Mouse (Mus musculus): ENCODE measurements around the gene Cdk9.

Gene Cdk9

DNA sequence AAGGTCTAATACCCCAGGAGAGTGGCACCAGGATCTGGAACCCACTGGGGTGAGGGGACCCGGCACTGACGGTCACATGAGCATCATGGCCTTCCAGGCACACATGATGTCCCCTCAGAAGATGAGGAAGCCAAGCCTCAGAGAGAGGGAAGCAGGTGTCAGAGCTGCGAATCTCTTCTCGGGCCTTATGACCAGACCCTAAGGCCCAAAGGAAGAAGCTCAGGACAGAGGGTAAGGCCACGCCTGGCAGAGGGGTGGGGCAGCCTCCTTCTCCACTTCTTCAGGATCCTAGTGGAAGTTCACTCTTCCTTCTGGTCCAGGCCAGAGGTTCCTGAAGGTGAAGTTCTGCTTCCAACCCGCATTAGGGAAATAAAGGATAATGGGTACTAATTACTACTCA lies 19.8 kb upstream of the Cdk9 start:
- DNase-seq (ENCODE audit: low read depth): no peak

DNA sequence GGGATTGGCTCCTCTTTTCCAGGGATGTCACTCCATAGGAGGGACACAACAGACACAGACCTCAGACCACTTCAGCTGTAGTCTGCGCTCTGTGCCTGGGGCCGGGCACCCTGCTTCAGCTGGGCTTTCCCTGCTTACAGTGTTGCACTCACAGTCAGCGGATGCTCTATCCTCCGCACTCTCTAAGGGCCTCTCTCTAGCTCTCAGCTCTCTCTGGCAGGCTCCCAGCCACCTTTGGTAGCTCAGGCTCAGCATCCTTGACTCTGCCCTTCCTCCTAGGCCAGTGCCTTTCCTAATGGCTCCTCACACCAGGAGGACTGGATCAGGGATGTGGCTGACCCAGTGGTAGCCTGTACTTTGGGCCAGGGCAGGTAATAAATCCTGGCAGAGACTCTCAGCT lies 19.0 kb upstream of the Cdk9 start:
- DNase-seq (ENCODE audit: low read depth): no peak

DNA sequence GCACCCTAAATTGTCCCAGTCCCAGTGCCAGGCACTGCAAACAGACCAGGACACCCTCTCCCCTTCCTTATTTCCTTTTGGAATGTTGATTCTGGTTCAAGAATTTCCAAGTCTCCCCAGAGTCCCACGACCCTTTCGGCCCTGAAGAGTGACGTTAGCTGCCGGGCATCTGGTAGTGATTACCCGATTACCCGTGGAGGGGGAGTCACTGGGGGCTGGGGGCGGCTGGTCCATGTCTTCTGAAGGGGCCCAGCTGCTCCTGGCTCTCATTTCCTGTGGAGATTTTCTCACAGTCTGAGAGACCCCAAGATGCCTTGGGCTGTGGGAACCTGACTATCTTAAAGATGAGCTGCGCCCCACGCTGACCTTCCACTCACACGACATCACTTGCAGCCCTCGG lies 18.0 kb upstream of the Cdk9 start:
- DNase-seq (ENCODE audit: low read depth): peak; percentile 62

DNA sequence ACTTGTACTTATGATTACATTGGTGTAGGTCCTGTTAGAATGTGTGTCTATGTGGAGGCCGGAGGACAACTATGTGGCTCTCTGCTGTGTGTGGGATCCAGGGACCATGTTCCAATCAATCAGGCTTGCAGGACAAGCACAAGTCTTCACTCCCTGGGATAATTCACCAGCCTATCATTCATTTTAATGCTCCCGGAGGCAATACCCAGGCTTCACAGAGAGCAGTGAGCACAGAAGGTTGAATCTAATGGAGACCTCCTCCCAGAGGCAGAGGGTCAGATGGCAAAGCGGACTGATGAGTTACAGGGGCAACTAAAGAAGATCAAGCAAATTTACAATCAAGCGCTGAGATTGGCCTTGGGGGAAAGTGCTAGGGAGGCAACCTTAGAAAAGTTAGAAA lies 16.7 kb upstream of the Cdk9 start:
- DNase-seq (ENCODE audit: low read depth): no peak

DNA sequence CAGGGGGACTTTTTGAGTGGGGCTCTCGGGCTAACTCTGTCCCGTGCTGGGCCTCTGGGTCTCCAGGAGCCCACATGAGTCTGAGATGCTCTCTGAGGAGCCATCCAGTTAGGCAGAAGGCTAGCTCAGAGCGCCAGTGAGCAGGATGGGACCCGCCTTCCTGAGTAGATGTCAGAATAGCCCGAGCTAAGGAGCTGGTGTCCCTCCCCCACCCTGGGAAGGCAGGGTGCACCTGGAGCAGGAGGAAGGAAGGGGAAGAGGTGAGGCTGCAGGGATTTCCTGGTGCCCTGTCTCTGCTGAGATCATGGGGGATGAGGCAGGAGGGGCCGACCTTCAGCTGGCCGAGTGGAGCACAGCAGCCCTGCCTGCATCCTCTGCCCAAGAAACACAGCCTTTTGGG lies 15.6 kb upstream of the Cdk9 start:
- DNase-seq (ENCODE audit: low read depth): no peak

DNA sequence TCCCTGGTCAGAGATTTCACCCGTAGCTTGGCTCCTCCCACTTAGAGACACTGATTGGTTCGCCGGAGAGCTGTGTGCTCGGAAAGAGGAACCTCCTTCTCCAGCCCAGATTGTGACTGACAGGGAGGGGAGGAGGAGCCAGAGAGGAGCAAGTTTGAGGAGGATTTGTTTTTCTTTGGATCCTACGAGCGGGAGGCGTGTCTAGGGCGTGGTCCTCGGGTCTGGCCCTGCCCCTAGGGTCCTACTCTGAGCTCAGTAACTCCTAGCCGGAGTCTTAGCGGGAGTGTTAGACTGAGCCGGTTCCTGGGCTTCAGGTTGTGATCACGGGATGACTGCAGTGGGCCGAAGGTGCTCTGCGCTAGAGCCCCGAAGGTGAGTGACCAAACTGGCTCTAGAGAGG lies 14.6 kb upstream of the Cdk9 start:
- peak; percentile 96 for DNase-seq (ENCODE audit: low read depth)

DNA sequence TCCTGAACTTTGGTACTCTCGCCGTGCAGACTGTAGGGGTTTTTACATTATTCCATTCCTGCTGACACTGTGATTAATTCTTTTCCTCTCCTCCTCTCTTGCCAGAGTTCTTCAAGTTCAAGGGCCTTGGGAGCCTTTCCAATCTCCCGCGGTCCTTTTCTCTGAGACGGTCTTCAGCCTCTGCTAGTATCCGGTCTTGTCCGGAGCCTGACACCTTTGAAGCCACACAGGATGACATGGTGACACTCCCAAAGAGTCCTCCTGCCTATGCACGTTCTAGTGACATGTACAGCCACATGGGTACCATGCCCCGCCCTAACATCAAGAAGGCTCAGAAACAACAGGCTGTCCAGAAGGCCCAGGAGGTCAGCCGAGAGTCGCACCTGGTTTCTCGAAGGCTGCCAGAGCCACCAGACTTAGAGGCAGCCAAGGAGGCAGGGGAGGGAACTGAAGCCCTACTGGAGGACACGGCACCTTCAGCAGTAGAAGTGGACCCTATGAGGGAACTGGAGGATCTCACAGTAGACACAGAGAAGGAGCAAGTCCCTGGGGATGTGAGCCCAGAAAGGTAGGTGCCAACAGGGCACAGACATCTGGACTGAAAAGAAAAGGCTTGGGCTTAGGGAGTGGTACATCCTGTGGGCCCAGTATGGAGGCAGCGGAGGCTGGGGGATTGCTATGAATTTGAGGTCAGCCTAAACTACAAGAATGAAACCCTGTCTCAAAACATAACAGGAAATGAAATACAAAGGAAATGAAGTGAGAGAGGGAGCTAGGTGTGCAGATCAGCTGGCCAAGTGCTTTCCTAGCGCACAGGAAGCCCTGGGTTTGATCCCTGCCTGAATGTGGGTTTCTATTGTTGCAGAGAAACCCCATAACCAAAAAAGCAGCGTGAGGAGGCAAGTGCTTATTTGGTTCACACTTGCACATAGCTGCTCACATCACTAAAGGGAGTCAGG lies 12.2 kb upstream of the Cdk9 start:
- DNase-seq (ENCODE audit: low read depth): no peak

DNA sequence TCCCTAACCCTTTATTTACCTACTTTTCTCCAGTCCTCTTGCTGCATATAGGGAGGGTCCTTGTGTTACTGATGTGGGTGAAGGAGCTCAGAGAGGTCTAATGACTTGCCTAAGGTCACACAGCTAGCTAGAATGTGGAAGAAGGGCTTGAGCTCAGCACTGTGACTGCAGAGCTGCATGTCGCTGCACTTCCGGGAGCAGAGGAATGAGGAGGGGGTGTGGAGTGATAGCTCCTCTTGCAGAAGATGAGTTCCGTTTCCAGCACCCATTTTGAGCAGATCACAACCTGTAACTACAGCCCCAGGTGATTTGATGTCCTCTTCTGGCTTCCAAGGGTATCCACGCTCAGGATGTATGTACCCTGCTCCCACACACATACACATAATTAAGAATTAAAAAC lies 11.3 kb upstream of the Cdk9 start:
- DNase-seq (ENCODE audit: low read depth): no peak

DNA sequence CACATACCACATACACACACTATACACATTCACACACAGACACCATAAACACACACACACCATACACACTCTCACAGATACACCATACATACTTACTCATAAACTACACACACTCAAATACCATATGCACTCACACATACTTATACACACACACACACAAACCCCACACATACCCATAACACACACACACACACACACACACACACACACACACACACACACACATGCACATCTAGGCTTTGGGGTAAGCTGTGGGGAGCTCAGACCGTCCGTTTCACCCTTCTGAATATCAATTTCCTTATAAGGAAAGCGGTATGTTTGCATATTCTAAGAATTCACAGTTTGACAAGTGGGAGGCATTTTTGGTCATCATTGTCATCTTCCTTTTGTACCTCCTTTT lies 9.7 kb upstream of the Cdk9 start:
- DNase-seq (ENCODE audit: low read depth): no peak

DNA sequence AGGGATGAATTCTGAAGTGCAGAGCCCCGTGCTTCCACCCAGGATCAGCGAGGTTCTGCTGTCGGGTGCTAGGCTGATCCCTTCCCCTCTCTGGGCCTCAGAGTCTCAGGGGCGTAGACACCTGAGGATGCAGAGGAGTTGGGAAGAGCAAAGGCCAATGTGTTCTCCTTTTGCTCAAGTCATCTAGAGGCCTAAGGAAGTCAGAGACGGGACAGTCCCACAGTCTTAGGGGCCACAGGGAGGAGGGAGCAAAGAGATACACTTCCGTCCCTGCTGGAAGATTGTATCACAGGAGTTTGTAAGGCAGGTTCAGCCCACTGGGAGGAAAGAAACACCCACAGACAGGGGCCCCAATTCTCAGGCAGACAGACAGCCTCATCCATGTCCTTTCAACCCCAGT lies 9.2 kb upstream of the Cdk9 start:
- DNase-seq (ENCODE audit: low read depth): no peak

DNA sequence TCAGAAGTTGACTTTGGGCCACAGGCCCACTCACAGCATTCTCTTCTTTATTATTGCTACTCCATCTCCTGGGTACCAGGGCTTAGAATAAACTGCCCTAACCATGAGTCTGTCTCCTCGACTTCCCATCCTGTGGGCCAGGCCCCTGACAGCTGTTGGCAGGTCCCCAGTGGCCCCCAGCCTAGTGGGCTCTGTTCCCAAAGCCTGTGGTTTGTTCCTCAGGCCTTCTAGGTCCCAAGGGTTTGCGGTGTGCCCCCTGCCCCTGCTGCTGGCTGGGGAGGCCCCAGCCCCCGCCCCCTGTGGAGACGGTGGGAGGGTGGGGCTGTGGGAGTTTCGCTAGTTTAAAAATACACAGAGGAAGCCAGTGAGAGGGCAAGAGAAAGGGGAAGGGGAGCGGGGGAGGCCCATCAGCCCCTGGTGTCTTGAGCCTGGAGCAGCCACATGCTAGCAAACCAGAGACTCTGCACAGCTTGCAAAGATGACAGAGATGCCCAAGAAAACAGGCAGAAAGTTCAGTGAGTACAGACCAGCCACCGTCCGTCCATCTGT lies 7.9 kb upstream of the Cdk9 start, which contains the start of gene Sh2d3c:
TSS of gene Sh2d3c (plus strand) at position 375 of the 549 bp plus-strand sequence.
- DNase-seq (ENCODE audit: low read depth): peak; percentile 75

DNA sequence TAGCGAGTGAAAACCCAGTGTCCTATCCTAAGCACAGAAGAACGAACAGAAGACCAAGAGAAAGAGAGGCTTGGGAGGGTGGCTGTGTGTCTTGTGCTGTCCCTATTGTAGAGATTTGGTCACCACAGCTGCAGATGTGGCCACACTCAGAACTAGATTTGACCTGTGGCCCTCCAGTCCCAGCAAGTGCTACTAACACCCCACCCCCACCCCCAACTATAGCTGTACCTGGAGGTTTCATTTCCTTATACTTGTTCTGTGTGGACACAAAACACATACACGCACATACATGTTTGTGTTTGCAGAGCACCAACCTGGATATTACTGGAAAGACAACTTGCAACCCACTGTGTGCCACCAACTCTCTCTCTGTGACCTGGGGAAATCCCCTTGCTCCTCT lies 7.2 kb upstream of the Cdk9 start:
- DNase-seq (ENCODE audit: low read depth): no peak

DNA sequence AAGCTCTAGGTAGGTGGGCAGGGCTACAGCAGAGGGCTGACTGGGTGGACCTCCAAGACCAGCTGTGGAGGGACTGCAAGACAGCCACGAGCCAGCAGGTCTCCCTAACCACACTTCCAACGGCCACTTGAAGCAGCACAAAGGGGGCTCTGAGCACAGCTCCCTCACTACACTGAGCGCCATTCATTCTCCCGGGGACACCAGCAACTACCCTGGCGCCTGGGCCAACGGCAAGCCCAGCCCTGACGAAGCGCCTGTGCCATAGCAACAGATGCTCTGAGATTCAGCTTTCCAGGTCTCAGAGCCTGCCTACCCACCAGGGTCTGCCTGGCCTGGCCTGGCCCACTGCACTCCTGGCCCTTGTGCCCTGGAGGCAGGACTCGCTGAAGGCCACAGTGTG lies 5.9 kb upstream of the Cdk9 start:
- DNase-seq (ENCODE audit: low read depth): no peak

DNA sequence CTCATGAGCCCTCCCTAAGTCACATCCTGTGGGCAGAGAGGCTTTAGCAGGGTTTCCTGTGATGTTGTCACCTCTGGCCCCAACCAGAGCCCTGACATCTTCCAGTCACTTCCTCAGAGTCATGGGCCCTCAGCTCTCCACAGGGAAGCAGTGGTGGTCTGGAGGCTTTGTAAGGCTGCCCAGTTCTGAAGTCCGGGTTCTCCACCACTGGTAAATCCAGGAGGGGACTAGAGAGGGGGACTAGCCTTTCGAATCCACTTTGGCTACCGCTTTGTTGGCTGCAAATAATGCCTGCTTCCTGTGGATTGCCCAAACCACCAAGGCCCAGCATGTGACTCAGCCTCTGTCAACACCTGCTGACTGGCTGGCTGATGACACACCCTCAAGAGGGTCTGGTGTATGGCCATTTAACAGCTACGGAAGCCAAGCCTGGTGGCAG lies 2.1 kb upstream of the Cdk9 start:
- peak; percentile 76 for DNase-seq (ENCODE audit: low read depth)

DNA sequence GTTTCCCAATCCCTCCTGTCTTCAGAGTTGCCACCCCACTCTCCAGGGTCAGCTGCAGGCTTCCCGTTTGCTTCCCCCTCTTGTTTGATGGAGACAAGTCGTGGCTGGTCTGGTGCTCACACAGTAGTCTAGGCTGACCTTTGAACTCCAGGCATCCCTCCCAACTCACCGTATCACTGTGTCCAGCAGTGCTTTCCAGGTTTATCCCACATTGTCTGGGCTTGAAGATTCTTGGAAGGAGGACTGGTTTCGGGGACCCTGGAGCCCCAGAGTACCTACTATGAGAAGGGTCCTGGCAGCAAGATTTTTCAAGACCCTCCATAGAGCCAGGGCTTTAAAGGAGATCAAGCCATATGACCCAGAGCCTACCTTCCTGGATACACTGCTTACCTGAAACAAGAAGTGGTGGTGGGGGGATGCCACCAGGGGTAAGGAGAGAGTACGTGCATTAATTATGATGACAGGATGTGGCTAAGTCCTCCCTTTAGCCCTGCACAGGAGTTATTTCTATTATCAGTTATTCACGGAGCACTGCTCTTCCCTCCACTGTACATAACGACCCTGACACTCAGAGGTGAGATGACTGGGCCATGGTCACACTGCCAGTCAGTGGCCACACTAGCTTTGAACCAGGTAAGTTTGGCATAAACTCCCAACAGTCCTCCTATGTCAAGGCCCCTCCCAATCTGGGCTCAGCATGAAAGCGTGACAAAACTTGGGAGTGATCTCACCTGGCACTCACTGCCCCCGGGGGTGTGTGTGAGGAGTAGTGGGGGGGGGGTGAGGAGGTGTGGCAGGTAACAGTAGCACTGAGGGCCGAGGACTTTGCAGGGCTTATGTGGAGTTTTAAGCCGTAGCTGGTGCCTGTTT lies 1.5 kb upstream of the Cdk9 start:
- DNase-seq (ENCODE audit: low read depth): no peak

DNA sequence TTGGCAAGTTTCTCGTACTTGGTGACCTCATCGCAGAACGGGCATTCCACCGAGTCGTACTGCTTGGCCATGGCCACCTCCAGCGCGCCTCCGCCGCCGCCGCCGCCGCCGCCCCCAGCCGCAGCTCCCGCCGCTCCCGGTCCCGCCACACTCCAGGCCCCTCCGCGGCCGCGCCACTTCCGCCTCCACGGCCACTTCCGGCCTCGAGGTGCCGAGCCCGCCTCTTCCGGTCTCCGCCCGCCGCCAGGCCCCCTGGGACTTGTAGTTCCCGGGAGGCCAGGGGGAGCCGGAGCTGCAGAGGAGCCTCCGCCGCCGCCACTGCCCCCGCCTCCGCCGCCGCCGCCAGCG lies 316 bp downstream of the Cdk9 start:
- peak; percentile 96 for DNase-seq (ENCODE audit: low read depth)

DNA sequence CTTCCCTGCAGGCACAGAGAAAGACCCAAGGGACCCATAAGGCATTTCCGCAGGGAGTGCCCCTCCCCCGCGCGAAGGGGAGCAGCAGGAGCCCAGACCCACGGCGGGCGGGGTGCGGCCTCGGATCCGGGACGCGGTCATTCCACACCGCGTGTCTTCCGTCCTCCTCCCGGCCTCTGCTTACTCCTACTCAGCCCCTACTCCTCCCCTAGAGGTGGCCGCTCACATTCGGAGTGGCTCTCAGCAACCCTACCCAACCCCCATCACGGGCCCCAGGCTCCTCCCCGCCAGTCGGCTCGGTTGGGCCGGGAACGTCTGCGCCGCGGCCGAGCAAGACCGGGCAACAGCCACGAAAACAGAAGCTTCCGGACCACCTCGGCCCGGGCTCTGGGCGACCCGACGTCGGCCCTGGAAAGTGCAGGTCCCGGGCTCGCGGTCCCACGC lies 746 bp downstream of the Cdk9 start:
- DNase-seq (ENCODE audit: low read depth): peak; percentile 78

DNA sequence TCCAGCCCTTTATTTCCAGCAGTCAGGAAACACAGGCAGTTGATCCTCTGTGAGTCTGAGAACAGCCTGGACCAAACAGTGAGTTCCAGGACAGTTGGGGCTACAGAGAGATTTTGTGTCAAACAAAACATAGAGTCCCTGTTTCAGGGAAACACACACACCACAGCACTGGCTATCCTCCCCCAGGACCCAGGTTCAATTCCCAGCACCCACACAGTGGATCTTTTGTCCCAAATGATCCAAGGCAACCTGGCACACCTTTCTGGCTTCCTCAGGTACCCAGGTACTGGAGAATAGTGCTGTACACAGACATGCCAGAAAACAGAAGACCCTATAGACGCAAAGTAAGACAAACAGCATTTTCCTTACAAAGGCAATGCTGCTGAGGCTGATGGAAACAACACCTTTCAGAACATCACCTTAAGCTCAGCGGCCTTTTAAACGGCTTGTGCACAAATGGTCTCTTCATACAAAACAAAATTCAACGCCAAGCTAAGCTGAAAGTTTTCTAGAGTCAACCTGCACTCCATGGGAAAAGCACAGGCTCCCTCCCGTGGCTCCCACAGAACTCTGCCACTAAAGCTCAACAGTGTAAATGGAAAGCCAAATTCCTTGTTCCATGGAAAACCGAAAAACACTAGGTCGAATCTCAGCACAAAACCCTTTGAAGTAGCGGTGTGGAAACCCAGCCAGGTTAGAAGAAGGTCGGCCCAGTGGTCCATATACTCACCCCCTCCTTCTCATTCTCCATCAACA lies 1.4 kb downstream of the Cdk9 start:
- peak; percentile 46 for DNase-seq (ENCODE audit: low read depth)

DNA sequence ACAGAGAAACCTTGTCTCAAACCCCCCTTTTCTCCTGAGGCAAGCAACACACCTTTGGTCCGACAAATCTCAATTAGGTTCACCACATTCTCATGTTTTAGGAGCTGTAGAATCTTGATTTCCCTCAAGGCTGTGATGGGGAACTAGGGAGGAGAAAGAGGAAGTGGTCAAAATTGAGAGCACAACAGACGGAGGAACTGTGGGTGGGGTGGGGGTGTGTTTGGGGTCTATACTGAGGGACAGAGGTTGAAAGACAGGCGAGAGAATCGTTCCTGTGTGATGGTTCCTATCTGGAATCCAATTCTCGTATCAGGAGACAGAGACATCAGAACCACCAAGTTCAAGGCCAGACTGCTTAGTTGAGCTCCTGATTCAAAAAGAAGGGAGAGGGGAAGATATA lies 2.5 kb downstream of the Cdk9 start:
- no peak for DNase-seq (ENCODE audit: low read depth)

DNA sequence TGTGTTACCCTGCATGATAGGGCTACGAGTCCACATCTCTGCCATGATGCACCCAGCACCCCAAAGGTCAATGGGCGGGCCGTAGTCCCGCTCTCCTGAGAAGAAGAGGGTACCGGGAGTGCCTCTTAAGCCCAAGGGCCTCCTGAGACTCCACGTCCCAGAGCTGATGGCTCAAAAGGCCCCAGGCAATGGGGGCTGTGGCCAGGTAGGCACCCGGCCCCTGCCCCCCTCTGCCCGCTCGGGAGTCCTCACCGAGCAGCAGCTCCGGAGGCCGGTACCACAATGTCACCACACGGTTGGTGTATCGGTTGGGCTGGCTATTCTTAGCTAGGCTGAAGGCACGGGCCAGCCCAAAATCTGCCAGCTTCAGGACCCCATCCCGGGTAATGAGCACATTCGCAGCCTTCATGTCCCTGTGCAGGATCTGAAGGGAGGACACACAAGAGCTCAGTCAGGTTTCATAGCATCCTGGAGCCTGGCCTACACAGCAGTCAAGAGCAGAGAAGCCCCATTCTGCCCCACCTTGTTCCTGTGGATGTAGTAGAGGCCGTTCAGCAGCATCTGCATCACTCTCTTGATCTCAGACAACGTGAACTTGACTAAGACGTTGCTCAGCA lies 3.2 kb downstream of the Cdk9 start:
- DNase-seq (ENCODE audit: low read depth): no peak

DNA sequence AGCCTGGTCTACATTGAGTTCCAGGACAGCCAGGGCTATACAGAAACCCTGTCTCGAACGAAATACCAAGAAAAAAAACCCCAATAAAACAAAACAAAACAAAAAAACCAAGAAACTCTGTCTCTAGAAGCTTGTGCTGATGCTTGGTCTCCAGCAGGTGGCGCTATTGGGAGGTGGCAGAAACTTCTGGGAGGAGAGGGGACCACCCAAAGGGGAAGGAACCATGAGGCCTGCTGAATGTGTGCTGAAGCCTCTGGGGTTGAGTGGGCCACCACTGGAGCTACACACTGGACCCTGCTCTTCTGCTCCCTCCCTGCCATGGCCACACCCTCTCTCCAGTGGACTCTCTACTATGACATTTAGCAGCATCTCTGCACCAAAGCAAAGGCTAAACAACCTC lies 4.2 kb downstream of the Cdk9 start:
- peak; percentile 85 for DNase-seq (ENCODE audit: low read depth)

DNA sequence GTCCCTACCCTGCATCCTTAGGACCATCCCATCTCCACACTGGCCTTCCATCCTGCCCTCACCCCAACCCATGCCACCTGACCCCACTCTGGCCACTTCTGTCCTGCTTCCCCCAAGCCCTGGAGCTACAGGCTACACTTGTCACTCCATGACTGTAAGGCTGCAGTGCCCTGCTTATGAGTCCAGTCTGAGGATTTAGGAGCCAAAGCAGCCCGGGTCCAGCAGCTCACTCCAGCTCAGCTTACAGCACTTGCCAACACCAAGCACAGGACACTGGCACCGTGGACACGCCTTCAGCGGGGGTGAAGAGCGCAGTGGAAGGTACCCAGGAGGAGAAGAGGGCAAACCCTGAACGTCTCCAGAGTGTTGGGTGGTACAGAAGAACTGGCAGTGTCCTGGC lies 5.9 kb downstream of the Cdk9 start:
- DNase-seq (ENCODE audit: low read depth): no peak
